Mouse (Mus musculus): ENCODE measurements around the gene Pde4c. TPM values are rescaled to one million over a fixed set of nuclear protein-coding genes. Genes with fewer than 3 reads are reported as not detected.

Pde4c gene
- polyA plus RNA-seq, 1 experiment: 1.9 TPM

DNA sequence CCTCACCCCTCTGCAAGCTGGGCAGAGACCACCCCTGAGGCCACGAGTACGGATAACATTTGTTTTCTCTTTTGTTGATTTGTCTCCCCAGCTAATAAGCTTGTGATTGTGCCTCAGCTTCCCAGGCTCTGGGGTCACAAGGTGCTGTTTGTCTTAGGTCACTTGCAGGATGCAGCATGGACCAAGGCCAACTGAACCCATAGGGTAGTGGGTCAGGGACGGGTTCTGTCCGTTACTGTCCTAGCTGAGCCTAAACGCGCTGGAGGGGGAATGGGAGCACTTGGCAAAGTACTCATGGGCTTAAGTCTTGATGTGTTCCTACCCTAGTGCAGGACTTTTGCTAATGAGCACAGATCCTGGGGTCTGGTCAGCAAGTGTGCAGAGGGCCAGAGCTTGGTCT is 44.0 kb downstream of the Pde4c start:
- H3K4me3 ChIP-seq (ENCODE audit: low read depth, low read length): no peak overlapping the region
- H3K27ac ChIP-seq (ENCODE audit: insufficient read depth, low read length): no peak overlapping the region
- TF ChIP-seq POLR2A (IDR thresholded peaks at IDR 0.05; ENCODE audit: insufficient read depth, low read length) (no peak), CTCF (IDR thresholded peaks at IDR 0.05; ENCODE audit: low read depth, low read length) (no peak), EP300 (IDR thresholded peaks at IDR 0.05; ENCODE audit: insufficient read depth, low read depth, low read length) (no peak)
- H3K9ac ChIP-seq (ENCODE audit: low read depth, poor library complexity, severe bottlenecking): no peak overlapping the region
- H3K4me1 ChIP-seq (ENCODE audit: control insufficient read depth, insufficient read depth, low read length): peaks cover 4% of the 10 kb centered on the region
- H3K36me3 ChIP-seq (ENCODE audit: control insufficient read depth, insufficient read depth, low read length, poor library complexity, severe bottlenecking): peaks cover 13% of the 10 kb centered on the region
- H3K27me3 ChIP-seq (ENCODE audit: control insufficient read depth, insufficient read depth, low read length, poor library complexity, severe bottlenecking): no peaks in the 10 kb centered on the region
- no peaks in the 10 kb centered on the region for H3K9me3 ChIP-seq (replicated peaks; ENCODE audit: control insufficient read depth, insufficient read depth, low read length, poor library complexity, severe bottlenecking)

DNA sequence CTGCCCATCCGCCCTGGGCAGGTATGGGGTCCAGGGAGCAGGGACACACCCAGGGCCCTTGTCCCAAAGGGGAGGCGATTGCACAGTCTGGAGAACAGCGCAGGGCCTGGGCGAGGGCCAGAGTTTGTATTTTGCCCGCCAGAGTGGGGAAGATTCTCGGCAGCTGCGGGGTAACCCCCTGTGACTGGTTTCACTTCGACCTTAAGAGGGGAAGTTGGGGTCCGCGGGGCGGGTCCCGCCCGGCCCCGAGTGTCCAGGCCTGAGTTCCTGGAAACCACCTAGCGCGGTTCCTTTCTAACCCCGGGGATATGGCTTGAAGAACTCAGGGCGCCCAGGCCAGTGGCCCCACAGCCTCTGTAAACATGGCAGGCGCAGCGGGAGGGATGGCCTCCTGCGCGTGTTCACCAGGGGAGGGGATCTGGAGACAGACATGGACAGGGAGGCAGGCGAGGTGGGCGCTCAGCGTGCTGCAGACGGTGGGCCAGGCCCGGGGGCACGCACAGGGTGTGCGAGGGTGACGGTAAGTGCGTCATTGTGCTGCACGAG is 44.8 kb downstream of the Pde4c start:
- H3K9ac ChIP-seq (ENCODE audit: low read depth, poor library complexity, severe bottlenecking): peak overlapping the region; percentile 54
- H3K9me3 ChIP-seq (replicated peaks; ENCODE audit: control insufficient read depth, insufficient read depth, low read length, poor library complexity, severe bottlenecking): no peaks in the 10 kb centered on the region
- peak overlapping the region; percentile 14; the same call in 1 of the 2 replicates for H3K27ac ChIP-seq (ENCODE audit: insufficient read depth, low read length)
- H3K36me3 ChIP-seq (ENCODE audit: control insufficient read depth, insufficient read depth, low read length, poor library complexity, severe bottlenecking): peaks cover 7% of the 10 kb centered on the region
- H3K27me3 ChIP-seq (ENCODE audit: control insufficient read depth, insufficient read depth, low read length, poor library complexity, severe bottlenecking): no peaks in the 10 kb centered on the region
- peaks cover 4% of the 10 kb centered on the region for H3K4me1 ChIP-seq (ENCODE audit: control insufficient read depth, insufficient read depth, low read length)
- no peak for TF ChIP-seq CTCF (IDR thresholded peaks at IDR 0.05; ENCODE audit: low read depth, low read length)
- no peak for TF ChIP-seq EP300 (IDR thresholded peaks at IDR 0.05; ENCODE audit: insufficient read depth, low read depth, low read length)
- TF ChIP-seq POLR2A (IDR thresholded peaks at IDR 0.05; ENCODE audit: insufficient read depth, low read length): no peak
- peak overlapping the region; percentile 49 for H3K4me3 ChIP-seq (ENCODE audit: low read depth, low read length)

DNA sequence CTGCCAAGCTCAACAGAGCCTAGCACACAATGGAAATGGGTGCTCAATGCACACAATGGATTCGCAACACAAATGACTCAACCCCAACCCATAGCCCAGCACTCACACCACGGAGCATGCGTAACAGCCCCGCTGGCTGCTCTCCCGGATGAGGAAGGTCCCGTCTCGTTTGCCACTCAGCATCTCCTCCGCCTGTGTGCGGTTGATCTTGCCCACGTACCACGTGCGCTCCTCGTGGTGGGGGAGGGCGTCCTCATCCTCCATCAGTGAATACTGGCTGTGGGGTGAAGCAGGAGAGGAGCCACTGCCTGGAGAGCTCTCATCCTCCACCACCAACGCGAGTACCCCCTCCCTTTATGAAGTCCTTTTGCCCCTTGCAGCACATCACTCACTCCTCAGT is 45.4 kb downstream of the Pde4c start:
- TF ChIP-seq POLR2A (IDR thresholded peaks at IDR 0.05; ENCODE audit: insufficient read depth, low read length) (no peak), EP300 (IDR thresholded peaks at IDR 0.05; ENCODE audit: insufficient read depth, low read depth, low read length) (no peak), CTCF (IDR thresholded peaks at IDR 0.05; ENCODE audit: low read depth, low read length) (no peak)
- Histone ChIP-seq H3K27me3 (ENCODE audit: control insufficient read depth, insufficient read depth, low read length, poor library complexity, severe bottlenecking) (no peaks in the 10 kb centered on the region), H3K9ac (ENCODE audit: low read depth, poor library complexity, severe bottlenecking) (peak overlapping the region; percentile 54), H3K4me3 (ENCODE audit: low read depth, low read length) (peak overlapping the region; percentile 49), H3K4me1 (ENCODE audit: control insufficient read depth, insufficient read depth, low read length) (peaks cover 4% of the 10 kb centered on the region), H3K9me3 (replicated peaks; ENCODE audit: control insufficient read depth, insufficient read depth, low read length, poor library complexity, severe bottlenecking) (no peaks in the 10 kb centered on the region), H3K27ac (ENCODE audit: insufficient read depth, low read length) (peak overlapping the region; percentile 14; the same call in 1 of the 2 replicates), H3K36me3 (ENCODE audit: control insufficient read depth, insufficient read depth, low read length, poor library complexity, severe bottlenecking) (peaks cover 2% of the 10 kb centered on the region)

DNA sequence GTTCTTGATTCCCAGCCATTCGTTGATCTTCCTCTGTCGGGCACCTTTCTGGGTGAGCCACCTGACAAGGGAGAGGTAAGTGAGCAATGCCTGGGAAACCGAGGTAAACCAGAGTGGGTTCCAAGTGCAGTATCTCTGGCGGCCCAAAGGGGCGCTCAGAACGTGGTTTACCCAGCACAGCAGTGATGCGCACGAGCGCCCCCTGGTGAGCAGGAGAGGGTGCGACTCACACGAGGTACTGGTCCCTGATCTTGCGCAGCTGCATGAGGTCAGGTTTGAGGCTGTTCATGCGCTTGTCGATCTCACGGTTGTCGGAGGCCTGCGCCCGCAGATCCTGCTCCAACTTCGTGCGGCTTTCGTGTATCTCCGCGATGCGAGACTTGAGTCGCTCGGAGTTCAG is 45.8 kb downstream of the Pde4c start:
- H3K36me3 ChIP-seq (ENCODE audit: control insufficient read depth, insufficient read depth, low read length, poor library complexity, severe bottlenecking): no peaks in the 10 kb centered on the region; the same call in 1 of the 2 replicates
- H3K27me3 ChIP-seq (ENCODE audit: control insufficient read depth, insufficient read depth, low read length, poor library complexity, severe bottlenecking): no peaks in the 10 kb centered on the region
- H3K27ac ChIP-seq (ENCODE audit: insufficient read depth, low read length): peak overlapping the region; percentile 14; the same call in 1 of the 2 replicates
- TF ChIP-seq CTCF (IDR thresholded peaks at IDR 0.05; ENCODE audit: low read depth, low read length) (no peak), POLR2A (IDR thresholded peaks at IDR 0.05; ENCODE audit: insufficient read depth, low read length) (no peak), EP300 (IDR thresholded peaks at IDR 0.05; ENCODE audit: insufficient read depth, low read depth, low read length) (no peak)
- no peaks in the 10 kb centered on the region for H3K9me3 ChIP-seq (replicated peaks; ENCODE audit: control insufficient read depth, insufficient read depth, low read length, poor library complexity, severe bottlenecking)
- peak overlapping the region; percentile 49 for H3K4me3 ChIP-seq (ENCODE audit: low read depth, low read length)
- peaks cover 4% of the 10 kb centered on the region for H3K4me1 ChIP-seq (ENCODE audit: control insufficient read depth, insufficient read depth, low read length)
- peak overlapping the region; percentile 54 for H3K9ac ChIP-seq (ENCODE audit: low read depth, poor library complexity, severe bottlenecking)

DNA sequence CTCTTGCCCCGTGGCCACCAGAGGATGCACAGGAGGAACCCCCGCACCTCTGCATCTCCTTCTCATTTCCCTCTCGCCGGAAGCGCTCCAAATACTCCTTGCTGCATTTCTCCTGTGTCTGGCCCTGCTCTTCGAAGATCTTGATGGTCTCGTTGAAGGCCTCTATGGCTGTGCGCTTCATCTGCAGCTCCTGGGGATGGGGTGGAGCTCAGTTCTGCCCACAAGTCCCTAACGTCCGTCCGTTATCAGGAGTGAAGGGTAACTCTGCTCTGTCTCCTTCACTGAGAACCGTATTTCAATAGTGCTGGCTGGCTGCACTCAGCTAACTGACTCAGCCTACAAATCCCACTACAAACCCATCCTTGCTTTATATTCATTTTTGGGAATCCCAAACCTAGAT is 46.3 kb downstream of the Pde4c start:
- TF ChIP-seq CTCF (IDR thresholded peaks at IDR 0.05; ENCODE audit: low read depth, low read length): no peak
- TF ChIP-seq POLR2A (IDR thresholded peaks at IDR 0.05; ENCODE audit: insufficient read depth, low read length): no peak
- H3K27ac ChIP-seq (ENCODE audit: insufficient read depth, low read length): no peak overlapping the region
- H3K9ac ChIP-seq (ENCODE audit: low read depth, poor library complexity, severe bottlenecking): no peak overlapping the region
- H3K27me3 ChIP-seq (ENCODE audit: control insufficient read depth, insufficient read depth, low read length, poor library complexity, severe bottlenecking): no peaks in the 10 kb centered on the region
- no peaks in the 10 kb centered on the region for H3K9me3 ChIP-seq (replicated peaks; ENCODE audit: control insufficient read depth, insufficient read depth, low read length, poor library complexity, severe bottlenecking)
- 0 out of 2 replicates have a peak overlapping the region, but pooled peaks have one; percentile 0 for H3K4me3 ChIP-seq (ENCODE audit: low read depth, low read length)
- H3K36me3 ChIP-seq (ENCODE audit: control insufficient read depth, insufficient read depth, low read length, poor library complexity, severe bottlenecking): no peaks in the 10 kb centered on the region
- peaks cover 4% of the 10 kb centered on the region for H3K4me1 ChIP-seq (ENCODE audit: control insufficient read depth, insufficient read depth, low read length)

DNA sequence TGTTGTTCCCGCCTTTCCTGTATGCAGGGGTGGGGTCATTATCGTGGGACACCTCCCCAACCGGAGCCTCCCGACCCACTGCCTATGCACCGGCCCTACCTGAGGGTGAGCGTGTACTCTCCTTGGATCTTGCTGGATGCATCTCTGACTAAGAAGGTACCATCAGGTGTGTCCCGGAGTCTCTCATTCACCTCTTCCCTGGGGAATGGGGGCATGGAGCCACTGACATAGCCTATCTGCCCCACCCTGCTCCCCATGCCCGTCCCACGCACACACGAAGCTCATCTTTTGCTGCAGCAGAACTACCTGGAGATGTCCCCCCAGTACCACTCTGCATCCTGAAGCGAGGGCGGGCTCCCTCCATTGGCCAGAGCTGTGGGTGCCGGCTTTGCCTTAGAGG is 47.2 kb downstream of the Pde4c start:
- H3K9ac ChIP-seq (ENCODE audit: low read depth, poor library complexity, severe bottlenecking): no peak overlapping the region
- H3K4me1 ChIP-seq (ENCODE audit: control insufficient read depth, insufficient read depth, low read length): peaks cover 4% of the 10 kb centered on the region
- H3K4me3 ChIP-seq (ENCODE audit: low read depth, low read length): no peak overlapping the region
- no peak for TF ChIP-seq CTCF (IDR thresholded peaks at IDR 0.05; ENCODE audit: low read depth, low read length)
- TF ChIP-seq POLR2A (IDR thresholded peaks at IDR 0.05; ENCODE audit: insufficient read depth, low read length): no peak
- TF ChIP-seq EP300 (IDR thresholded peaks at IDR 0.05; ENCODE audit: insufficient read depth, low read depth, low read length): no peak
- H3K9me3 ChIP-seq (replicated peaks; ENCODE audit: control insufficient read depth, insufficient read depth, low read length, poor library complexity, severe bottlenecking): no peaks in the 10 kb centered on the region
- no peak overlapping the region for H3K27ac ChIP-seq (ENCODE audit: insufficient read depth, low read length)
- no peaks in the 10 kb centered on the region for H3K27me3 ChIP-seq (ENCODE audit: control insufficient read depth, insufficient read depth, low read length, poor library complexity, severe bottlenecking)
- H3K36me3 ChIP-seq (ENCODE audit: control insufficient read depth, insufficient read depth, low read length, poor library complexity, severe bottlenecking): no peaks in the 10 kb centered on the region

Data from ES-Bruce4 (cell line).